Mouse (Mus musculus) embryonic stem cell, embryonic (primary cell): ENCODE measurements around the gene Igf2bp2.

Source experiments
- CTCF ChIA-PET, 4 experiments: fragments of 300-600 bp in 2 of 4; fragments of 350-600 bp in 2 of 4; sonication (Branson Sonifier 250); formaldehyde crosslinking; loops; one replicate each; lab custom pipeline; 2022; ENCODE audit warnings: inconsistent platforms in 2 of 4; lab: Charles Lee
- POLR2A ChIA-PET, 4 experiments: fragments of 300-600 bp in 2 of 4; fragments of 350-600 bp in 2 of 4; sonication (Branson Sonifier 250); formaldehyde crosslinking; loops; one replicate each; lab custom pipeline; 2022; ENCODE audit warnings: antibody characterized with exemption in 4 of 4, inconsistent platforms in 1 of 4; lab: Charles Lee

Gene Igf2bp2

GRCm38 (mm10) chr16:22162512-22163455, at the start of gene Igf2bp2:
TSS of gene Igf2bp2 (minus strand) at chr16:22163299.
- ChIA-PET CTCF (interaction anchor here in 1 of 4 experiments (1.6 kb wide), 1 partner anchor 39 kb away, joined by 3 read pairs; no protein-coding TSS in a partner anchor), POLR2A (interaction anchor here (0.5 to 8.5 kb wide), 36 partner anchors 11 to 938 kb away, joined by 3 to 86 read pairs (median 6); partner anchors contain the start of genes Tra2b (in 2 of the 4) and Liph (in 1 of the 4))

GRCm38 (mm10) chr16:22203501-22203900, 40.4 kb upstream of the Igf2bp2 start:
- POLR2A ChIA-PET = interaction anchor here (0.9 to 6.4 kb wide), 14 partner anchors 8 to 218 kb away, joined by 3 to 81 read pairs (median 4); partner anchors contain the start of gene Igf2bp2 (in 1 of the 4)
- CTCF ChIA-PET = interaction anchor here in 1 of 4 experiments (0.6 kb wide), 1 partner anchor 666 kb away, joined by 3 read pairs; no protein-coding TSS in a partner anchor

GRCm38 (mm10) chr16:22201858-22202257, 38.8 kb upstream of the Igf2bp2 start:
- POLR2A ChIA-PET = interaction anchor here in 3 of 4 experiments (0.6 to 6.4 kb wide), 44 partner anchors 8 to 238 kb away, joined by 3 to 81 read pairs (median 4); partner anchors contain the start of genes Igf2bp2 (in 2 of the 3) and Tra2b (in 2 of the 3)
- CTCF ChIA-PET = no interaction called here

- CTCF ChIA-PET = no interaction called here
- POLR2A ChIA-PET = interaction anchor here (0.5 to 6.4 kb wide), 49 partner anchors 8 to 899 kb away, joined by 3 to 81 read pairs (median 4); partner anchors contain the start of genes Igf2bp2 (in 2 of the 4), Liph (in 1 of the 4) and Tra2b (in 1 of the 4)
These were observed 37.4 kb upstream of the Igf2bp2 start for GRCm38 (mm10) chr16:22200476-22200875.

DNA sequence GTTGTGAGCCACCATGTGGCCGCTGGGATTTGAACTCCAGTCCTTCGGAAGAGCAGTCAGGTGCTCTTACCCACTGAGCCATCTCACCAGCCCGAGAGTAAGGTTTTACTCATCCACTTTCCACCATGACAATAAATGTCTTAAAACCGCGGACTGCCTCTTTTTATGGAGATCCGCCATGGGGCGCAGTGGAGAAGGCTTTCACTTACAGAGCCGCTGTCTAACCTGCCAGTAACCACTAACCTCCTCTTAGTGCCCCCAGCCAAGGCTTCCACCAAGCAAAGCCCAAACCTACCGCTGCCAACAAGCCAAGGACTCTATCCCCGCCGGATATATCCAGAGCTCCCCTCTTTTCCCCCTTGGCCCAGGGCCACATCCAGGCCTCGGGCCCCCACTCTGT, 24.3 kb upstream of the Igf2bp2 start:
- CTCF ChIA-PET = interaction anchor here in 3 of 4 experiments (0.5 to 1.8 kb wide), 8 partner anchors 12 to 1096 kb away, joined by 3 to 5 read pairs (median 4); no protein-coding TSS in a partner anchor
- POLR2A ChIA-PET = interaction anchor here in 3 of 4 experiments (0.6 to 8.1 kb wide), 28 partner anchors 8 to 253 kb away, joined by 3 to 81 read pairs (median 4); partner anchors contain the start of genes Etv5 (in 1 of the 3), Igf2bp2 (in 1 of the 3) and Tra2b (in 1 of the 3)

GRCm38 (mm10) chr16:22185411-22185810, 22.3 kb upstream of the Igf2bp2 start:
- CTCF ChIA-PET = no interaction called here
- POLR2A ChIA-PET = interaction anchor here in 2 of 4 experiments (1.1 to 8.1 kb wide), 2 partner anchors 10 to 16 kb away, joined by 3 to 81 read pairs; no protein-coding TSS in a partner anchor

DNA sequence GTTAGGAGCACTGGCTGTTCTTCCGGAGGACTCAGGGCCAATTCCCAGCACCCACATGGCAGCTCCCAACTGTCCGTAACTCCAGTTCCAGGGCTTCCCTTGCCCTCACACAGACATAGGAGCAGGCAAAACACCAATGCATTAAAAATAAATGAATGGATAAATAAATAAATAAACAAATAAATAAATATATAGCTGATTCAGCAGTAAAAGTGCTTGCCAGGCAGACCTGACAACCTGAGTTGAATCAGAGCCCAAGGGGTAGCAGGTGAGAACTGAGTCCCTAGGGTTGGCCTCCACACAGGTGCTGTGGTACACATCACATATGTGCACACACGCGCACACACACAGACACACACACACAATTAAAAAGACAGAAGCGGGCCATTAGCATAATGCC, 21.0 kb upstream of the Igf2bp2 start:
- CTCF ChIA-PET = interaction anchor here in 1 of 4 experiments (0.5 kb wide), 1 partner anchor 126 kb away, joined by 3 read pairs; no protein-coding TSS in a partner anchor
- POLR2A ChIA-PET = interaction anchor here in 1 of 4 experiments (1.0 to 8.1 kb wide), 2 partner anchors 17 to 68 kb away, joined by 4 to 81 read pairs; no protein-coding TSS in a partner anchor

DNA sequence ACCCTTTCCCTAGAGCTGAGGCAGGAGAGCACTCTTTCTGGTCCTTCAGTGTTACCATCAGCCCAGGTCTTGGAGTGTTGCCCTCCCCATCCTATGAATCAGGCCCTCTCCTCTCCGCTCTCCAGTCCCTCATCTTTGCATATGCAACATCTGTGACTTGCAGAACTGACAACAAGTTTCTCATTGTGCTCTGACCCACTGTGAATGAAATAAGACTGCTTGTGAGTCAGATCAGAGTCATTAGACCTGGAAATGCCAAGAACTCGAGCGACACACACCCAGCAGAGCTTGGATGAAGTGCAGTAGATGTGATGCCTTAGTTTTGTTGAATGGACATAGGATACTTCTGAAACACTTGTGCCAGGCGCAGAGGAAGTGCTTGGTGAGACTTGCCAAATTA, 19.2 kb upstream of the Igf2bp2 start:
- ChIA-PET POLR2A (interaction anchor here in 2 of 4 experiments (0.6 to 1.9 kb wide), 7 partner anchors 11 to 123 kb away, joined by 3 to 7 read pairs (median 4); no protein-coding TSS in a partner anchor), CTCF (no interaction called here)

- ChIA-PET CTCF (no interaction called here), POLR2A (interaction anchor here in 1 of 4 experiments (1.0 to 1.6 kb wide), 3 partner anchors 8 to 23 kb away, joined by 3 to 5 read pairs (median 3); no protein-coding TSS in a partner anchor)
These were observed 15.7 kb upstream of the Igf2bp2 start for GRCm38 (mm10) chr16:22178793-22179192.

DNA sequence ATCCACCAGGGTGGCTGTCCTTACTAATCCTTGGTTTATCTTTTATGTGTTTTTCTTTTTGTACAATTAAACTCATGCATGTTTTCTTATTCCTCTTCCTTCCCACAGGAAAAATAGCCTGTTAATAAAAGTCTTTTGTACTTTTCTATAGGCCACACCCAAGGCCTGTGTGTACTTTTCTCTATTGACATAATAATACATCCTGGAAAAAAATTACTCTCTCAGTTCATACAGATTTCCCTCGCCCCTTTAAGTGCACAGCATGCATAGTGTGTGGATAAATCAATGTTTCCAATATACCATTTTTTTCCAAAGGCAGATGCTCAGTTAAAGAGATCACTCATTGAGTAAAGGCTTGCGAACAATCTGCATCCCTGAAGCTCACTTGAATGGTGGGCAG, 14.9 kb upstream of the Igf2bp2 start:
- POLR2A ChIA-PET = interaction anchor here in 1 of 4 experiments (1.6 kb wide), 1 partner anchor 9 kb away, joined by 3 read pairs; no protein-coding TSS in a partner anchor

GRCm38 (mm10) chr16:22168731-22169130, 5.6 kb upstream of the Igf2bp2 start:
- CTCF ChIA-PET = no interaction called here
- POLR2A ChIA-PET = interaction anchor here in 1 of 4 experiments (1.8 kb wide), 1 partner anchor 27 kb away, joined by 5 read pairs; no protein-coding TSS in a partner anchor

More for the DNA sequence above, 14.9 kb upstream of the Igf2bp2 start:
- CTCF ChIA-PET = no interaction called here

DNA sequence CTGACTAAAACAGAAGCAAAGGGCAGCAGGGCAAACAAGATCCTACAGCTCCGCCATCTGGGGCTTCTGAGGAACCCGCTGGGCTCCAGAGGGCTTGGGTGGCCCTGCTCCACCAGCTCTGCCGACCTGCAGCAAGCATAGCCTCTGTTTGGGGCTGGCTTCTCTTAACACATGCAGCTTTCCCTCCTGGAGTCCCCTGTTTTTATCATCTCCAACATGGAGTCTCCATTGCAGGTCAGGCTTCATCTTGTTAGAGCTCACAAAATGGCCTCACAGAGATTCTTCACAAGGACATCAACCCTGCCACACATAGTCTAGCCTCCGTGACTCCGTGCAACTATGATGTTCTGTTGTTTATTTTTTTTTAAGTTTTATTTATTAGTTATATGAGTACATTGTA, 2.5 kb upstream of the Igf2bp2 start:
- POLR2A ChIA-PET = interaction anchor here in 3 of 4 experiments (0.6 to 8.5 kb wide), 9 partner anchors 15 to 605 kb away, joined by 3 to 86 read pairs (median 4); no protein-coding TSS in a partner anchor

DNA sequence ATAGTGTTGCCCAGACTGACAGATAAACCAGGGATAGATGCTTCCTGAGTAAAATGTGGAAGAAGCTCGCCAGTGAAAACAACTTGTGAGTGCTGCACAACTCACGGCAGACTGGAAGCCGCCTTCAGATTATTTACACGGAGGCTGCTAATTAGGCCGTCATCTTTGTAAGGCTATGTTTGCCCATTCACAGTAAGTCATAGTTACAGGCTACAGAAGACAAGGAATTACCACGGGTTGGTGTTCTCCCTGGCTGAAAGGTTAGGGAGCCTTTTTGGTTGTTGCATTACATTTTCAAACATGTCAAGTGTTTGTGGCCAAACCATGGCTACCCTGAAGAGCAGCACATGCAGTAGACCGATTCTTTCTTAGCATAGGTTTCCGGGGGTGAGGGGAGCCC, 1.3 kb upstream of the Igf2bp2 start:
- ChIA-PET CTCF (no interaction called here), POLR2A (interaction anchor here in 3 of 4 experiments (0.5 to 8.5 kb wide), 22 partner anchors 13 to 381 kb away, joined by 3 to 86 read pairs (median 6); partner anchors contain the start of gene Tra2b (in 2 of the 3))

More for the DNA sequence above, 2.5 kb upstream of the Igf2bp2 start:
- CTCF ChIA-PET = no interaction called here

DNA sequence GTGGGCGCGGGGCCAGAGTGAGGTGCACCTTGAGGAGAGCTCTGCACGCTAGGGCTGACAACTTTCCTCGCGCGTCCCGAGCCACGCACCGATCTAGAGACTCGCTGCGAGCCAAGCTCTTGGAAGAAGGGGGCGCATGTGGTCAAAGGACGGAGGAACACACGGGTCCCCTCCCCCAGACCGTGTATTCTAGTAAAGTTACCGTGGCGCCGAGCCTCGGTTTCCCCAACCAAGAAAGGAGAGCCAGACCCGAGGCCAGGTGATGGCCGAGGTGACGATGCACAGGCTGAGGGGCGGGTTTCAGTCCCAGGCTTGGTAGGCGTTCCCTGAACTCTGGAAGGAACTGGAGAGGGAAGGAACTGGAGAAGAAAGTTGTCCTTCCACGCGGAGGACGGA, 355 bp upstream of the Igf2bp2 start:
- POLR2A ChIA-PET = interaction anchor here (0.5 to 8.5 kb wide), 22 partner anchors 12 to 277 kb away, joined by 3 to 86 read pairs (median 7); partner anchors contain the start of gene Tra2b (in 2 of the 4)
- CTCF ChIA-PET = interaction anchor here in 1 of 4 experiments (0.6 kb wide), 1 partner anchor 641 kb away, joined by 3 read pairs; no protein-coding TSS in a partner anchor

GRCm38 (mm10) chr16:22162066-22162511, 1.0 kb downstream of the Igf2bp2 start:
- POLR2A ChIA-PET = interaction anchor here (0.6 to 8.5 kb wide), 38 partner anchors 11 to 1445 kb away, joined by 3 to 86 read pairs (median 8); partner anchors contain the start of genes Tra2b (in 2 of the 4), Clcn2 (in 1 of the 4), Liph (in 1 of the 4) and Polr2h (in 1 of the 4)
- CTCF ChIA-PET = interaction anchor here in 1 of 4 experiments (1.6 kb wide), 1 partner anchor 39 kb away, joined by 3 read pairs; no protein-coding TSS in a partner anchor

- CTCF ChIA-PET = interaction anchor here in 2 of 4 experiments (1.5 to 1.7 kb wide), 3 partner anchors 22 to 38 kb away, joined by 3 read pairs; no protein-coding TSS in a partner anchor
- POLR2A ChIA-PET = interaction anchor here (0.6 to 8.5 kb wide), 55 partner anchors 9 to 1444 kb away, joined by 3 to 86 read pairs (median 4); partner anchors contain the start of genes Tra2b (in 2 of the 4), Clcn2 (in 1 of the 4), Etv5 (in 1 of the 4) and Liph (in 1 of the 4)
These were observed 1.6 kb downstream of the Igf2bp2 start for GRCm38 (mm10) chr16:22161351-22162065.
